Mouse (Mus musculus): Measurements from ENCODE around the gene Fbxw21.

Fbxw21 gene

GRCm38 (mm10) chr9:109098366-109098765 is 63.5 kb downstream of the Fbxw21 start:
- no peak for TF ChIP-seq GATA4 (IDR thresholded peaks at IDR 0.05; ENCODE audit: insufficient replicate concordance, low read length)

- TF ChIP-seq GATA4 (IDR thresholded peaks at IDR 0.05; ENCODE audit: insufficient replicate concordance, low read length): no peak
Observed at GRCm38 (mm10) chr9:109097831-109098230, 64.0 kb downstream of the Fbxw21 start.

GRCm38 (mm10) chr9:109097291-109097690 is 64.5 kb downstream of the Fbxw21 start:
- no peak for TF ChIP-seq GATA4 (IDR thresholded peaks at IDR 0.05; ENCODE audit: insufficient replicate concordance, low read length)

GRCm38 (mm10) chr9:109096856-109097255 is 65.0 kb downstream of the Fbxw21 start:
- TF ChIP-seq GATA4 (IDR thresholded peaks at IDR 0.05; ENCODE audit: insufficient replicate concordance, low read length): no peak

- no peak for TF ChIP-seq GATA4 (IDR thresholded peaks at IDR 0.05; ENCODE audit: insufficient replicate concordance, low read length)
Observed at GRCm38 (mm10) chr9:109096251-109096661, 65.6 kb downstream of the Fbxw21 start.

- no peak for TF ChIP-seq GATA4 (IDR thresholded peaks at IDR 0.05; ENCODE audit: insufficient replicate concordance, low read length)
Observed at GRCm38 (mm10) chr9:109095137-109095982, 66.5 kb downstream of the Fbxw21 start, which contains the start of gene Plxnb1. Gene Plxnb1 (plus strand): TSS chr9:109095389.

GRCm38 (mm10) chr9:109094553-109095136 is 67.2 kb downstream of the Fbxw21 start:
- TF ChIP-seq GATA4 (IDR thresholded peaks at IDR 0.05; ENCODE audit: insufficient replicate concordance, low read length): no peak

GRCm38 (mm10) chr9:109093786-109094552 is 67.9 kb downstream of the Fbxw21 start:
- TF ChIP-seq GATA4 (IDR thresholded peaks at IDR 0.05; ENCODE audit: insufficient replicate concordance, low read length): no peak

- no peak for TF ChIP-seq GATA4 (IDR thresholded peaks at IDR 0.05; ENCODE audit: insufficient replicate concordance, low read length)
Observed at GRCm38 (mm10) chr9:109092799-109093198, 69.0 kb downstream of the Fbxw21 start.

GRCm38 (mm10) chr9:109091802-109092201 is 70.0 kb downstream of the Fbxw21 start:
- TF ChIP-seq GATA4 (IDR thresholded peaks at IDR 0.05; ENCODE audit: insufficient replicate concordance, low read length): no peak

GRCm38 (mm10) chr9:109090446-109090845 is 71.4 kb downstream of the Fbxw21 start:
- no peak for TF ChIP-seq GATA4 (IDR thresholded peaks at IDR 0.05; ENCODE audit: insufficient replicate concordance, low read length)
